Mouse (Mus musculus) MEL (cell line): ENCODE data around the gene Wasf2.

ENCODE experiments used
- JUND ChIP-seq: IDR thresholded peaks from 2 replicates; pipeline ENCODE4 v1.6.1; 2011; ENCODE audit warnings: low read depth, mild to moderate bottlenecking, improper control_type of control experiment, low read length
- MAZ ChIP-seq: IDR thresholded peaks from 2 replicates; pipeline ENCODE4 v1.6.1; 2012; ENCODE audit warnings: low read depth, mild to moderate bottlenecking, inconsistent platforms, low read length, improper control_type of control experiment
- MYC ChIP-seq: IDR thresholded peaks from 2 replicates; pipeline ENCODE4 v1.6.1; 2011; ENCODE audit warnings: low read depth, mild to moderate bottlenecking, low read length, improper control_type of control experiment, moderate library complexity
- POLR2A ChIP-seq, 2 experiments: IDR thresholded peaks; 2 replicates each; pipeline ENCODE4 v1.6.1; 2011 to 2012; ENCODE audit warnings: low read length in 2 of 2, mild to moderate bottlenecking in 2 of 2, control low read depth in 1 of 2, improper control_type of control experiment in 1 of 2, low read depth in 1 of 2, moderate library complexity in 1 of 2; ENCODE audit not compliant: control insufficient read depth in 1 of 2, insufficient read depth in 1 of 2, poor library complexity in 1 of 2
- RCOR1 ChIP-seq: IDR thresholded peaks from 2 replicates; pipeline ENCODE4 v1.6.1; 2012; ENCODE audit warnings: low read depth, mild to moderate bottlenecking, inconsistent platforms, low read length, improper control_type of control experiment
- SIN3A ChIP-seq: IDR thresholded peaks from 2 replicates; pipeline ENCODE4 v1.6.1; 2012; ENCODE audit warnings: low read length, improper control_type of control experiment, inconsistent platforms
- TBP ChIP-seq: IDR thresholded peaks from 2 replicates; pipeline ENCODE4 v1.8.0; 2011; ENCODE audit warnings: low read depth, low read length, improper control_type of control experiment
- USF2 ChIP-seq, 2 experiments: IDR thresholded peaks; 2 replicates each; pipeline ENCODE4 v1.6.1; 2011 to 2012; ENCODE audit warnings: improper control_type of control experiment in 2 of 2, low read length in 2 of 2, borderline replicate concordance in 1 of 2, inconsistent platforms in 1 of 2, low read depth in 1 of 2, mild to moderate bottlenecking in 1 of 2; ENCODE audit not compliant: insufficient read depth in 1 of 2

DNA sequence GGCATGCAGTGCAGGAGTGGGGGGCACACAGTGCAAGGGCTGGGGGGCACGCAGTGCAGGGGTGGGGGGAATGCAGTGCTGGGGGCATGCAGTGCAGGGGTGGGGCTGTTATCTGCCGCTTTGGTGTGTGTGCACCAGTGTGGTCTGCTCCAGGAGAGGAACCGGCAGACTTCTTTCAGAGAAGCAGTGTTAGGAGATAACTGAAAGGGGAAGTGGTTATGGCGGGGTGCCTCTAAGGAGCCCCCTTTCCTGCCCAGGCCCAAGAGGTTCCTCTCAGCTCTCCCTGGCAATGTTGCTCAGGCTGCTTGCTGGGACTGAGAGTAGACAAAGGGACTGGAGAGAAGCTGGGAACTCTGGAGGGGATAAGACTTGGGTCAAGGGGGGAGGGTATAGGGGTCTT is 107.6 kb downstream of the Wasf2 start:
- 0 out of 2 replicates have a peak, but pooled peaks have one; percentile 63 for TF ChIP-seq JUND
- TF ChIP-seq TBP, result 0 out of 2 replicates have a peak, but pooled peaks have one; percentile 47
- TF ChIP-seq USF2 (IDR thresholded peaks at IDR 0.05; ENCODE audit: borderline replicate concordance in 1 of 2, insufficient read depth in 1 of 2, low read depth in 1 of 2, low read length in 2 of 2), result no peak
- TF ChIP-seq SIN3A, result peak; percentile 84
- TF ChIP-seq POLR2A (IDR thresholded peaks at IDR 0.05; ENCODE audit: control insufficient read depth in 1 of 2, insufficient read depth in 1 of 2, low read depth in 1 of 2, low read length in 2 of 2, poor library complexity in 1 of 2), result no peak
- peak; percentile 97 for TF ChIP-seq MAZ
- peak; percentile 76 for TF ChIP-seq MYC
- TF ChIP-seq RCOR1, result peak; percentile 88
